In genomic region chr1:64374286-64375071, GRCm38 (mm10) we compare ENCODE assay signal across 9 mouse cellular contexts.
DNase-seq lines count a peak whose midpoint lies in the region; ATAC-seq and TF ChIP-seq lines count a peak whose summit lies in the region.
"Had no signal": no experiment of that assay in that cellular context is flagged by ENCODE, and none has a peak within 500 bp of the region (broad histone marks: within the 10 kb centered on the region; RNA-seq: fewer than 3 reads in every experiment).

No protein-coding gene starts in this region.

- TF ChIP-seq CTCF in gastrocnemius, adult 2 months (IDR thresholded peaks at IDR 0.05), result no peak
- no peak for TF ChIP-seq CTCF in liver, postnatal 0 days (IDR thresholded peaks at IDR 0.05; ENCODE audit: low read depth)
- TF ChIP-seq CTCF in left cerebral cortex, adult 2 months (IDR thresholded peaks at IDR 0.05), result no peak

- no peaks in the 10 kb centered on the region for H3K4me1 ChIP-seq in liver, postnatal 0 days (ENCODE audit: insufficient read depth)

- peak; percentile 78 for ATAC-seq in liver, postnatal 0 days
- ATAC-seq in megakaryocyte, adult 5-6 weeks (ENCODE audit: poor library complexity, severe bottlenecking), result no peak

- no peak overlapping the region for H3K4me2 ChIP-seq in liver, postnatal 0 days (ENCODE audit: low read depth, low read length)

- no peak overlapping the region for H3K9ac ChIP-seq in liver, postnatal 0 days (replicated peaks)

- TF ChIP-seq EP300 in liver, postnatal 0 days (IDR thresholded peaks at IDR 0.05; ENCODE audit: low read depth), result peak; percentile 32; the same call in 1 of the 2 replicates

- intact Hi-C loops in gastrocnemius, adult 2 months (cut with DNase I), result no loop called here
- intact Hi-C loops in left cerebral cortex, adult 2 months (cut with DNase I), result no loop called here

- H3K4me3 ChIP-seq in gastrocnemius, adult 2 months, result no peak overlapping the region
- no peak overlapping the region for H3K4me3 ChIP-seq in liver, postnatal 0 days (ENCODE audit: low read depth, low read length)
- no peak overlapping the region for H3K4me3 ChIP-seq in left cerebral cortex, adult 2 months

- peak; percentile 17 for DNase-seq in gastrocnemius, adult 2 months
- DNase-seq in gastrocnemius, postnatal 4 days (ENCODE audit: low spot score in 2 of 2), result no peak
- DNase-seq in MN1 (ENCODE audit: low spot score), result peak; percentile 28
- DNase-seq in heart, adult 9 months (ENCODE audit: low spot score in 2 of 2), result peak; percentile 42 to 61
- DNase-seq in liver, postnatal 0 days, result peak; percentile 19
- DNase-seq in left cerebral cortex, adult 2 months (ENCODE audit: extremely low spot score in 1 of 2, low spot score in 2 of 2), result no peak
- DNase-seq in B cell, adult 2 months, result no peak
- DNase-seq: cerebellum, adult 2 months had no signal

- no peaks in the 10 kb centered on the region for H3K9me3 ChIP-seq in liver, postnatal 0 days (ENCODE audit: low read length)

- no peaks in the 10 kb centered on the region for H3K27me3 ChIP-seq in liver, postnatal 0 days (ENCODE audit: insufficient read depth, low read length)

- H3K27ac ChIP-seq in gastrocnemius, adult 2 months, result 0 out of 2 replicates have a peak overlapping the region, but pooled peaks have one; percentile 20
- peak overlapping the region; percentile 44; the same call in 1 of the 2 replicates for H3K27ac ChIP-seq in liver, postnatal 0 days (ENCODE audit: low read depth)
- no peak overlapping the region for H3K27ac ChIP-seq in left cerebral cortex, adult 2 months

- H3K36me3 ChIP-seq in liver, postnatal 0 days (replicated peaks; ENCODE audit: insufficient read depth, low read length), result no peaks in the 10 kb centered on the region

- 50% methylated on average over 13 of the region's 13 CpGs for WGBS in liver, postnatal 0 days (ENCODE audit: insufficient replicate concordance)

Comparison
In these comparisons a context has a peak if more than half of its experiments do, and no peak if none do; other contexts are left out.
1. DNase-seq: peak in gastrocnemius, adult 2 months (single experiment), MN1 (single experiment), heart, adult 9 months (2 of 2) and liver, postnatal 0 days (single experiment); none in gastrocnemius, postnatal 4 days (0 of 2), left cerebral cortex, adult 2 months (0 of 2) and B cell, adult 2 months (0 of 2).